Mouse (Mus musculus): ENCODE results near the gene Dlg2. TPM values are rescaled to one million over a fixed set of nuclear protein-coding genes. Genes with fewer than 3 reads are reported as not detected.

The Dlg2 gene
- total RNA-seq, 2 experiments from 2014 or later = 295 to 301 TPM

GRCm38 (mm10) chr7:92027049-92027448, 1550.6 kb downstream of the Dlg2 start:
- intact Hi-C loops (cut with DNase I) = loop anchor here (5.0 kb wide), 1 partner anchor 570 kb away; no protein-coding TSS in a partner anchor
- H3K4me3 ChIP-seq = no peak overlapping the region
- peak; percentile 35 to 54 for DNase-seq (ENCODE audit: extremely low spot score in 1 of 2, low spot score in 2 of 2)
- peak; percentile 82 for TF ChIP-seq CTCF (IDR thresholded peaks at IDR 0.05)
- H3K27ac ChIP-seq = no peak overlapping the region

GRCm38 (mm10) chr7:92034256-92034655, 1557.8 kb downstream of the Dlg2 start:
- no peak overlapping the region for H3K27ac ChIP-seq
- DNase-seq (ENCODE audit: extremely low spot score in 1 of 2, low spot score in 2 of 2) = no peak
- intact Hi-C loops (cut with DNase I) = loop anchor here (10.0 kb wide), 1 partner anchor 319 kb away; no protein-coding TSS in a partner anchor
- no peak for TF ChIP-seq CTCF (IDR thresholded peaks at IDR 0.05)
- no peak overlapping the region for H3K4me3 ChIP-seq

- H3K27ac ChIP-seq = no peak overlapping the region
- H3K4me3 ChIP-seq = no peak overlapping the region
- TF ChIP-seq CTCF (IDR thresholded peaks at IDR 0.05) = no peak
- DNase-seq (ENCODE audit: extremely low spot score in 1 of 2, low spot score in 2 of 2) = no peak
- intact Hi-C loops (cut with DNase I) = no loop called here
These were observed 1563.7 kb downstream of the Dlg2 start for GRCm38 (mm10) chr7:92040187-92040586.

GRCm38 (mm10) chr7:92040785-92041411, 1564.4 kb downstream of the Dlg2 start:
- Histone ChIP-seq H3K4me3 (no peak overlapping the region), H3K27ac (no peak overlapping the region)
- intact Hi-C loops (cut with DNase I) = no loop called here
- no peak for TF ChIP-seq CTCF (IDR thresholded peaks at IDR 0.05)
- no peak for DNase-seq (ENCODE audit: extremely low spot score in 1 of 2, low spot score in 2 of 2)

- no peak for TF ChIP-seq CTCF (IDR thresholded peaks at IDR 0.05)
- intact Hi-C loops (cut with DNase I) = no loop called here
- Histone ChIP-seq H3K4me3 (no peak overlapping the region), H3K27ac (no peak overlapping the region)
- DNase-seq (ENCODE audit: extremely low spot score in 1 of 2, low spot score in 2 of 2) = no peak
These were observed 1568.5 kb downstream of the Dlg2 start for GRCm38 (mm10) chr7:92044966-92045365.

GRCm38 (mm10) chr7:92047271-92047670, 1570.8 kb downstream of the Dlg2 start:
- Histone ChIP-seq H3K4me3 (no peak overlapping the region), H3K27ac (no peak overlapping the region)
- TF ChIP-seq CTCF (IDR thresholded peaks at IDR 0.05) = peak; percentile 7; the same call in 1 of the 2 replicates
- DNase-seq (ENCODE audit: extremely low spot score in 1 of 2, low spot score in 2 of 2) = no peak
- intact Hi-C loops (cut with DNase I) = no loop called here

- intact Hi-C loops (cut with DNase I) = no loop called here
- Histone ChIP-seq H3K4me3 (no peak overlapping the region), H3K27ac (peak overlapping the region; percentile 38; the same call in 1 of the 2 replicates)
- DNase-seq (ENCODE audit: extremely low spot score in 1 of 2, low spot score in 2 of 2) = no peak
- no peak for TF ChIP-seq CTCF (IDR thresholded peaks at IDR 0.05)
These were observed 1572.4 kb downstream of the Dlg2 start for GRCm38 (mm10) chr7:92048876-92049275.

GRCm38 (mm10) chr7:92066851-92067250, 1590.4 kb downstream of the Dlg2 start:
- Histone ChIP-seq H3K27ac (no peak overlapping the region), H3K4me3 (no peak overlapping the region)
- TF ChIP-seq CTCF (IDR thresholded peaks at IDR 0.05) = no peak
- no peak for DNase-seq (ENCODE audit: extremely low spot score in 1 of 2, low spot score in 2 of 2)
- intact Hi-C loops (cut with DNase I) = no loop called here

GRCm38 (mm10) chr7:92087429-92087828, 1611.0 kb downstream of the Dlg2 start:
- TF ChIP-seq CTCF (IDR thresholded peaks at IDR 0.05) = no peak
- H3K27ac ChIP-seq = no peak overlapping the region
- no peak overlapping the region for H3K4me3 ChIP-seq
- intact Hi-C loops (cut with DNase I) = no loop called here
- DNase-seq (ENCODE audit: extremely low spot score in 1 of 2, low spot score in 2 of 2) = no peak

GRCm38 (mm10) chr7:92093860-92094259, 1617.4 kb downstream of the Dlg2 start:
- peak; percentile 50 to 74 for DNase-seq (ENCODE audit: extremely low spot score in 1 of 2, low spot score in 2 of 2)
- H3K27ac ChIP-seq = no peak overlapping the region
- TF ChIP-seq CTCF (IDR thresholded peaks at IDR 0.05) = peak; percentile 68
- intact Hi-C loops (cut with DNase I) = loop anchor here (5.0 kb wide), 1 partner anchor 637 kb away; no protein-coding TSS in a partner anchor
- H3K4me3 ChIP-seq = no peak overlapping the region

GRCm38 (mm10) chr7:92095198-92095597, 1618.7 kb downstream of the Dlg2 start:
- TF ChIP-seq CTCF (IDR thresholded peaks at IDR 0.05) = no peak
- Histone ChIP-seq H3K27ac (peak overlapping the region; percentile 57; the same call in 1 of the 2 replicates), H3K4me3 (no peak overlapping the region)
- intact Hi-C loops (cut with DNase I) = no loop called here
- no peak for DNase-seq (ENCODE audit: extremely low spot score in 1 of 2, low spot score in 2 of 2)

GRCm38 (mm10) chr7:92100847-92101246, 1624.4 kb downstream of the Dlg2 start:
- H3K27ac ChIP-seq = no peak overlapping the region
- intact Hi-C loops (cut with DNase I) = loop anchor here (10.0 kb wide), 2 partner anchors 304 to 774 kb away; partner anchors contain the start of genes Ddias and Prcp
- DNase-seq (ENCODE audit: extremely low spot score in 1 of 2, low spot score in 2 of 2) = no peak
- H3K4me3 ChIP-seq = no peak overlapping the region
- no peak for TF ChIP-seq CTCF (IDR thresholded peaks at IDR 0.05)
